Mouse (Mus musculus) kidney, adult 9 months (tissue): ENCODE measurements at regions not wholly inside any gene's neighbourhood (a gene's known extent, or its start where the extent isn't known, plus 50 kb on each side); places are given as distances from the start of the nearest gene placed in this dataset.
"Not testable (repeated sequence)": the region's sequence is repeated elsewhere in the genome, so short reads cannot be mapped to it uniquely, and the experiment has no call there.

ENCODE experiments used
- DNase-seq: peaks from one replicate; pipeline ENCODE4 v3.0.0; 2022

GRCm38 (mm10) chr6:107012938-107013511 is 213.1 kb upstream of the Crbn start:
- DNase-seq, result no peak

- DNase-seq, result no peak
Measured at GRCm38 (mm10) chr6:107019126-107019525, 219.2 kb upstream of the Crbn start.

- DNase-seq, result no peak
Measured at GRCm38 (mm10) chr6:107045177-107045576, 245.3 kb upstream of the Crbn start.

DNA sequence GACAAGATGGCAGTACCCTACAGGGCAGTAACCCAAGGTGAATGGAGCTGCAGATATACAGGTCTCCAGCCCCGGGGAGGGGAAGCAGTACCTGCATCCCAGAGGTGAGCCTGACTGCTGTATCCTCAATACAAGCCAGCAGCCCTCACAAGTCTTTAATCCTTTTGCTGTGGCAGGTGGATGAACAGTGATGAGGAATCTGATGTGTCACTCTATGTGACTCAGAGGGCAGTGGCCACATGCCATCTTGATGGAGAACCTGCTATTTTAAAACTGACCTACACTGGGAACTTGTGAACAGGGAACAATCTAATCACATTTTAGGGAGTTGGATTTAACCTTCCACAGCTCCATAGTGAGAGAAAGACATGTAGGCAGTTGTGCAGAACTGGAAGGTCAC is 251.7 kb upstream of the Crbn start:
- no peak for DNase-seq

DNA sequence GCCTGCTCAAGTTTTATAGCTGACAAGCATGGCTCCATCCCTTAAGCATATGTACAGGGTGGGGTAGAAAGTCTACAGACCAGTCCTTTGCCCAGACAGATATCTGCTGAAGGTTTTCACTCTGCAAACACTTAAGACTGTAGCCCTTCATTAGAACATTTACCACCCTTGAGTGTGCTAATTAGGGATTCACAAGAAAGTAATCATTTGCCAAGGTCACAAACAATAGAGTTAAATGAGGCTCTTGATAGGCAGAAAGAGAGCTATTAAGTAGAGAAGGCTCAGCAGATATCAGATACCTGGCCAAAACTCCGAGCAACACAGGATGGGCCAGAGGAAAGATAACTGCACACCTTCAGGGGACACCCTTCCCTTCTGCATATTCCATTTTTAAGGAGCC is 252.3 kb upstream of the Crbn start:
- DNase-seq, result no peak

GRCm38 (mm10) chr6:107059001-107059765 is 259.3 kb upstream of the Crbn start:
- DNase-seq, result no peak

- DNase-seq, result no peak
Measured at GRCm38 (mm10) chr6:107062886-107063565, 263.1 kb upstream of the Crbn start.

DNA sequence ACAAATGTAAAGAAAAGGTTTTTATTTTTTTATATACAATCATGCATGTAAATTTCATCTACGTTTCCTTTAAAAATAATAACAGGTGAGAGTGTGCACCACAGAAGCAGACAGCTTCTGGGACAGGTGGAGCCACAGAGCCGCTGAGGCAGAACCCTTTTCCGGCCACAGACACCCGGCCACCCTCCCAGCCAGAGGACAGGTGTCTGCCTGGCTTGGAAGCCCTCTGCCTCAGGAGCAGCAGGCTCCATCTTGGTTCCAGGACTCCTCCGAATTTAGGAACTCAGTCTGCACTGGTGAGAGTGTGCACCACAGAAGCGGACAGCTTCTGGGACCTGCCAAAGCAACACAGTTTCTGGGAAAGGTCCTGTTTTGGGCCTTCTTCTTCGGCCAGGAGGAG is 270.6 kb upstream of the Crbn start:
- no peak for DNase-seq

DNA sequence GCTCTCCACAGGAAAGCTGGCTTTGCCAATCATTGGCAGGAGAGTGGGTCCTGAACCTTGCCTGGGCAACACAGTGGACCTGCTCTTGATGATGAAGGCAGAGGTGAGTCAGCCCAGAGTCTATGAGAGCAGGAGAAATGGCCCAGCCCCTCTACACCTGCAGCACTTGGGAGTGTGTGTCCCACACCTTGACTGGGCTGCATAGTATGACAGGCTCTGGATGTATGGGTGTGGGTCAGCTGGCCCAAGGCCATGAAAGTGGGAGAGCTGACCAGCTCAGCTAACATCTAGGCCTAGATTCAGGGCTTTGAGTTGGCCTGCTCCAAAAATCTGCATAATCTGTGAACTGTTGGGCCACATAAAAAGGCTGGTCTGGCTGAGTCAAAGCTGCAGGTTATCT is 292.7 kb upstream of the Crbn start:
- DNase-seq, result no peak

DNA sequence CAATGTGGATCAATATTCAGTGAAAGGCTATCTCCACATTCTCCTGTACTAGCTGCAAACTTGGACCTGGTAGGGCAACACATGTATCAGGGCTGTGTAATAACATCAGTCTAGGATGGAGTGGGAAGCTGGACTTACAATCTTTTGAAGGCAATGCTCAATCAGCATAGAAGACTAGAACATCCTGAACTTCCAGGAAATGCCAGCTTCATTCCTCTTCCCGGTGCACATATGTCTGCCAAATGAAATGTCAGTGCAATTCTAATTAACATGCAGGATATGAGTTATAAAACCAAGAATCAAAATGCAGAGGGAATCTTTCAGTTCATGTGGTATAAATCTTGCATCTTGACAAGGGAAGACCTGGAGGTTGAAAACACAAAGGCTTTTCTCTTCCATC is 328.8 kb upstream of the Crbn start:
- no peak for DNase-seq

- no peak for DNase-seq
Measured at GRCm38 (mm10) chr6:107167736-107168491, 361.7 kb upstream of the Lrrn1 start.

- no peak for DNase-seq
Measured at GRCm38 (mm10) chr6:107218309-107218708, 311.3 kb upstream of the Lrrn1 start.

GRCm38 (mm10) chr6:107218721-107219120 is 310.8 kb upstream of the Lrrn1 start:
- no peak for DNase-seq

DNA sequence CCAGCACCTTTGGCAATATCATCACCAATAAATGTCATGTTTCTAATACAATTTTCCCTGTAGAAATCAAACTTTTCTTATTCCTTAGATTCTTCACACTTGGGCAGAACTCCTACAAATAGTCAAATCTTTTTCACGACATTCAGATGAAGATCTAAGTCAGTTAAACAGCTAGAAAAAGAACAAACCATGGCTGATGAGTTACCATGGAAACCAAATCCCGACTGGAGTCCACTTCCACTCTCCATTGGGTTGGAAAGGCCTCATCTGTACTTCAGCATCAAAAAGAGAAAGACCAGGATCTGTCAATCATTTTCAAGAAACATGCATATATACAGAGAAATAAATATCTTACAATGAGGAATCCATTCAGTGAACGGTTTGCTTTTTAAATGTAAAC is 307.0 kb upstream of the Lrrn1 start:
- no peak for DNase-seq

DNA sequence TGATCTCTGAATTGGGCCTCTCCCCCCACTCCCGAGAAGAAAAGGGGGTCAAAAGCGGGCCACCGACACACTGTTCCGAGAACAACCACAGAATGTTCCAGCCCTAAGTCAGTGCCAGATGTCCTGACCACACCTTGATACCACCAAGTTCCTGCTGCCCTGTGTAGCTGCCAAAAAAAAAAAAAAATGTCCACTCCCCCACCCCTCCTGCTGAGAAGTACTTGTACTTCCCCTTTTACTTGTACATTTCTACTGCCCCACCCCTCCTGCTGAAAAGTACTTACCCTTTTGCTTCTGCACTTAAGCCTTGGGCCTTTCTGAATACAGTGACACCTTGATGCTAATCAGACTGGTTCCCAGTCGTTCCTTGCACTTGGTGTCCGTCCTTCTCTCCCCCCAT is 299.7 kb upstream of the Lrrn1 start:
- DNase-seq, result not testable (repeated sequence)

- DNase-seq, result no peak
Measured at GRCm38 (mm10) chr6:107237692-107238091, 291.9 kb upstream of the Lrrn1 start.

GRCm38 (mm10) chr6:107243981-107244380 is 285.6 kb upstream of the Lrrn1 start:
- no peak for DNase-seq

DNA sequence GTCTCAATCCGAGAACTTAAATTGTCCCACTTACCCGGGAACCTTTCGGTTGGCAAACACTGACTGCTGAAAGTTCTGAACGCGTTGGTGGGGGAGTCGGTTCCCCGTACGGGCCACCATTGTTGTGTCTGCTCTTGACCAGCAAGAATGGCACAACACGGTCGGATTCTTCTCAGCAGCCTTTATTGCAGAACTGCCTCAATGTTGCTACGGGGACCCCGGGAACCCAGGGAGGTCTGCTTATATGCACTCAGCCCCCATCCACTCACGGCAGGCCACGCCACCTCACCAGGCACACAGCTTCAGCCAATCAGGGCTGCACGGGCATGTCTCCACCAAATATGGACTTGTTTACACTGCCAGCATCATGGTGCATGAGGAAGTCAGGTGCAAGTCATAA is 249.2 kb upstream of the Lrrn1 start:
- no peak for DNase-seq

DNA sequence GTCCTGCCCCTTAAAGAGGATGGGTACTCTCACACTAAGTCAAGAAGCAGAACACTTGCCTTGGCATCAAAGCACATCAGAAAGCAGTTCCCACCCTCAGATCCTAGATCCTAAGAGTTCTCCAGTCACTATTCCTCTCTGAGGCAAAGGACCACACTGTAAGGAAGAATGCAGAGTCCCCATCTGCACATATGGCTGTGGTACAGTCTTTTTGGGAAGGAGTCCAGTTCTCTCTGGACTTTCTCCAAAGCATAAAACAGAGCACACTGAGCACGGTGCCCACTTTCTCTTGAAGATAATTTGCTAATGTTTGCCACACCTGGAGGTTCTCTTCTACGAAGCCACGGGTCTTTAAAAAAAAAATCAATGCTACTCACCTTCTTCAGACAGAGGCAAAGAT is 238.7 kb upstream of the Lrrn1 start:
- DNase-seq, result no peak

- DNase-seq, result no peak
Measured at GRCm38 (mm10) chr6:107303676-107304369, 225.7 kb upstream of the Lrrn1 start.

DNA sequence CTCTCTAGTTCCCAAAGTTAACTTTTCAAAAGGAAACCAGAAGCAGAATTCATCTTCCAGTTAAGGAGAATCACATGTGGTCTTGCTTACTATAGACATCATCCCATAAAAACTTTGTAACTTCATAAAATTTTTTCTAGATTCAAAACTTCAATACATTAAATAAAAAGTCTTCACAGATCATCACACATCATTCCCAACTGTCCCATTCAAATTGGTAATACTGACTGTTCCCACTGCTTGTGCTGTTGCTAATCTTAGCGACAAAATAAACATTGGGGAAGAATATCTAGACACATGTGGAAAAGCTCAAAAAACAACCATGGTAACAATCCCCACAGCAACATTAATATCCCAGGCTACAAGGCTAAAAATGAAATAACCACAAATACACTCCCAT is 210.0 kb upstream of the Lrrn1 start:
- no peak for DNase-seq

DNA sequence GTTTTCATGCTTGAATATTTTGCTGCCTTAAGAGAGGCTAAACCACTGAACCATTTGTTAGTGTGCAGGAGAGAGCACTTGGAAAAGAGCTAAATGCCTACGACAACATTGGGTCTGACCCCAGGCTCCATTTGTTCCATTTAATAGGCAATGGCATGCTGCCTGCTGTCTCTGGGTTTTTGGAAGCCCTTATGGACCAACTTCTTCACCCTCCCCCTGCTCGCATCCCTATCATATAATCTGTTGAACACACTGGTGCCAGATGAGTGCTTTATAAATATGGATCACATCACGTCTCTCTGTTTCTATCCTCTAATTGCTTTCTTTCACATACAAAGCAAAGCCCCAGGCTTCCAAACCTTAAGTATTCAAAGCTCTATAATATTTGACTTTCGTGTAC is 179.1 kb upstream of the Lrrn1 start:
- no peak for DNase-seq

GRCm38 (mm10) chr6:107375274-107375673 is 154.3 kb upstream of the Lrrn1 start:
- DNase-seq, result peak; percentile 3
